Mouse (Mus musculus) thymus, postnatal 10 days (tissue): Measurements from ENCODE around the gene Gucy2c.
A peak's percentile ranks its signal among the peaks of the same experiment; 100 is the strongest.

Source experiments
- DNase-seq, 2 experiments: peaks; one replicate each; pipeline ENCODE4 v3.0.0; 2021; ENCODE audit warnings: low spot score in 2 of 2

Gucy2c gene

DNA sequence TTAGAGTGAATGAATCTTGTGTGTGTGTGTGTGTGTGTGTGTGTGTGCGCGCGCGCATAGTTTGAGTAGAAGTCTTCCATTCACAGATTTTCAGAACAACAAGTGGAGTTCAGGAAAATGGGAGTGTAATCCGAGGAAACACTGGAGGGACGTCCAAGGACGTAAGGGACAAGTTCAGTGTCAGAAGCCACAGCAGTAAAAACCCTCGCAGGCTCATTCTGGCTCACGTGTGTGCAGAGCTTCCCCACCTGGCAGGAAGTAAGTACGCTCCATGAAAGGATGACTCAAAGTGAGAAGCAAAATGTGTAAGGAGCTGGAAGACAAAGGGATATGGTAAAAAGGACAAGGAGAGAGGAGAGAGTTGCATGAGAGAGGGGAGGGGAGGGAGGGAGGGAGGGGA is 40.3 kb downstream of the Gucy2c start:
- peak in 1 of 2 experiments; percentile 28 for DNase-seq

DNA sequence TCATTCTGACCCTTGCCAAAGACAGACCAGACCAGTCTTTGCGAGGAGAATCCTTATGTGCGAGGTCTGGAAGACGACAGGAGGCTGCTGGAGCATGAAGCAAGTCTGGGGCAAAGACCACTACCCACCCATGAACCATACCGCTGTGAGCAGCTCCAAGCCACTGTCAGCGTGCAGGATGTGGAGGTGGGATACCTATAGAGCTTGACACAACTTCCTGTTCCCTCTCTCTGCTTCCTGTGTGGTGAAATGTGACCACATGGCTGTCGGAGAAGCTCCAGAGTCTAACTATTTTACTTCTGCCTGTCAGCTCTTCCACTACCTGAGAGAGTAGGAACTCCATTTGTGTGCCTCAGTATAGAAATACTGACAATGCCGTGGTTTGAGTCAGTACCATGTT is 45.8 kb downstream of the Gucy2c start:
- DNase-seq = peak; percentile 43 to 47

DNA sequence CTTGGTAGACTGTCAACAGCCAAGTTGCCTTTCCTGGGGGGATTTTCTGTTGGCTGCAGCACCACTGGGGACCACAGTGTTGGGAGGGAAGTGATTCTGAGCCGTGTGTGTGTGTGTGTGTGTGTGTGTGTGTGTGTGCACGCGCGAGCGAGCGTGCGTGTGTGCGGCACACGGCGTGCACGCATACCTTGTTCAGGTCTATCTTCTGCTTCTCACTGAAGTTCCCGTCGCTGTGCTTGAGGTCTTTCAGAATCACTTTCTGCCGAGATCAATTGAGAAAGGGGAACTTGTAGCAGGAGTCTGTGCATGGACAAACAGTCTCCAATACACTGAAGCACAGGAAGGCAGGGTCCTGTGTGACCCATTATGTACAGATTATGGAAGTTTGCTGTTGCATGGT is 53.4 kb downstream of the Gucy2c start:
- no peak for DNase-seq

DNA sequence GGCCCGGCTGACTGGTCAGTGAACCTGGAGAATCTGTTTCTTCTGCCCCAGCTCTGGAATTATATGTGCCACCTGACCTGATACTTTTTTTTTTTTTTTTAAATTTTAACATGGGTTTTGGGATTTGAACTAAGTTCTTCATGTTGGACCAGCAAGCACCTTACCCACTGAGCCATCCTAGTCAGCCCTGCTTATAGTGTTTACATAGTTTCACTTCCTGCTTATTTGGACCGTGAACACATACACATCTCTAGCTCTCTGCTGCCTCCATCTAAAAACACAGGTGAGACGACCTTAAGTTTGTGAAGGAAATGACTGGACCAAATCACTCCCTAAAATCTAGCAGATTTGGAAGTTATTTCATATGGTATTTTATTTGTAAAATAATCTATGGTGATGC is 58.4 kb downstream of the Gucy2c start:
- DNase-seq = no peak

DNA sequence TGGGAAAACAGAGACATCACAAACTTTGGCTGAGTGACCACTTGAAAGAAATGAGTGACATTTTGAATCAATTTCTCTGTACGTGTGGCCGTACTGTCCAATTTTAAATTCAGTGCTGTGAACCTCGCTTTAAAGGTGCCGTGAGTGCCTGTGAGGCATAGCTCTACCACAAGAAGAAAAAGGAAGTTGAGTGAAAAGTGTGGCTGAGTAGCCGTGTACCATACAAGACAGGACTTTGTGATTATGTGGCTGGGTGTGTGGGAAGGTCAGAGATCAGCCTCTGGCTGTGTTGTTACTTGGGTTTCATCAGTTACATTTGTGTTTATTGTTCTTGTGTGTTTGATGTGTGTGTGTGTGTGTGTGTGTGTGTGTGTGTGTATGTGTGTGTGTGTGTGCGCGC is 59.0 kb downstream of the Gucy2c start:
- no peak for DNase-seq

DNA sequence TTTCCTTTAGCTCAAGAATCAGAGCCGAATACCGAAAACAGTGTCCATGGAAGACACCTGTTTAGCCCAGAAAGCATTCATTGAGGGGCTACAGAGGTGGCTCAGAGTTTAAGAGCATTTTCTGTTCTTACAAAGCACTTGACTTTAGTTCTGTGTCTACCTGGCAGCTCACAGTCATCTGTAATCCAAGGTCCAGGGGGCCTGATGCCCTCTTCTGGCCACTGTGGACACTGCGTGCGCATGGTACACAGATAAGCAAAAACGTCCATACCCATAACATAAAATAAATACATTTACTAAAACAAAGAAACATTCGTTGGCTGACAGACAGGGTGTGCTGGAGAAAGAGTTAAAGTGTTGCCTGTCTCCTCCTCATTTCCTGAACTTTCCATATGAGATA is 59.6 kb downstream of the Gucy2c start:
- DNase-seq = peak; percentile 23 to 67

DNA sequence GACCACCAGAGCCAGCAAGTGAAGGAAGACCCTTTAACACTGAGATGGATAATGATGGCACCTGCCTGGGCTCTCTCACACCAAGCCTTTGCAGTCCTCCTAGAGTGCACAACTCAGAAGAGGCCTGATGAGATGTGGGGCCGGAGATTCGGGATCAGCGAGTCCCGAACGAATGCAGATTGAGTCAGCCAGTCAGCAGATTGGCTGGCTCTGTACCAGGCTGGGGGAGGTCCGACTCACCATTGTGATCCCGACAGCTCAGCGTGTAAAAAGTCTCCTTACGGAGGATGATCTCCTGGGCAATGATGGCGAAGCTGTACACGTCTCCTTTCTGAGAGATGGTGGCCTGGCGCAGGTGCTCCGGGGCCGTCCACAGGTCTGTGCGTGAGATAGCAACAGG is 61.1 kb downstream of the Gucy2c start:
- DNase-seq = no peak

DNA sequence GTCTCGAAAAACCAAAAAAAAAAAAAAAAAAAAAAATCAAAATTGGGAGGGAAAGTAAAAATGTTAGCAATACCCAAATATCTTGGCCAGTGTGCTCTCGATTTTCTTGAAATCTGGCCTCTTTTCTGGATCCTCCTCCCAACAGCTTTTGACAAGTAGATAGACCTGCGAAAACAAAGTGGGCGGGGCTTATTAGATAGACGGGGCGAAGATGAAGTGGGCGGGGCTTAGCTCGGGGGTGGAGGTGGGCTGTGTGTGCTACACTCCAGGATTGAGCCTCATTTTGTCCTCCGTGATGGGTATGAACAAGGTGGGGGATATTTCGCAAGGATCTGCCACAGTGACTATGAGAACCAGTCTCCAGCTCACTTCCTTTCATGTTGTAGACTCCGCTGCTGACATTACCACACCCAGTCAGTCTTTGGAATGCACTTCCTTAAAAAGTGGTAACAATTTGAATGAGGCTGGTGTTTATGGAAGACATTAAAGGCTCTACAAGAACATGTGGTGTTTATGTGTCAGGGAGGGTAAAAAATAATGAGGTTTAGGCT is 65.6 kb downstream of the Gucy2c start:
- no peak for DNase-seq

DNA sequence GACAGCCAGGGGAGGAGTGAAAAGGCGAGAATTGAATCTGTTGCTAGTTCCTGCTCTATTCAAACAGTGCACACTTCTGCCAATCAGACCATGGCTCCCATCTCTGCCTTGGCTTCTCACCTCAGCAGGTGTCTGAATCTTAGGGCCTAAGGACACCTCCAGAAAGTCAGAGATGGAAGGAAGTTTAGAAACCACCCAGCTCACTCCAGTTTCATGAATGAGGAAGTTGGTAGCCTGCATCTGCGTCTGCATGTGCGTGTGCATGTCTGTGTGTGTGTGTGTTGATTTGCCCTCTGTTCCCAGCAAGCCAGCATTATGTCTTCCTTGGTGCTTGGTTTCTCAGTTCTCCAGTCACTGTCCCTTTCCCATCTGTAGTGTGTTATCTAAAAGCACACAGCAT is 67.5 kb downstream of the Gucy2c start:
- DNase-seq = no peak

DNA sequence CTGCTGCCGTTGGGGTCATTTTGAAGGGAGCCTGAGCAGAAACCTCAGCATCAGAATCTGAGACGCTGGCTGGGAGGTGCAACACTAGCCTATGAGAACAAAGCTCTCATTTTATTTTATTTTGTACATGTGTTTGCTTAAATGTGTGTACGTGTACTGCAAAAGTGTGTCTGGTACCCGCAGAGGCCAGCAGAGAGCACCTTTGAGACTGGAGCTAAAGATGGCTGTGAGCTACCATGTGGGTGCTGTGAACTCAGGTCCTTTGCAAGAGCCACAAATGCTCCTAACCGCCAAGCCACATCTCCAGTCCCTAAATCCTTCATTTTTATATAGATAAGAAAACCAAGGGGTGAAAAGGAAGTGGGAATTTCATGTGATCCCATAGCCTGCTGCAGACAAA is 71.2 kb downstream of the Gucy2c start:
- no peak for DNase-seq

DNA sequence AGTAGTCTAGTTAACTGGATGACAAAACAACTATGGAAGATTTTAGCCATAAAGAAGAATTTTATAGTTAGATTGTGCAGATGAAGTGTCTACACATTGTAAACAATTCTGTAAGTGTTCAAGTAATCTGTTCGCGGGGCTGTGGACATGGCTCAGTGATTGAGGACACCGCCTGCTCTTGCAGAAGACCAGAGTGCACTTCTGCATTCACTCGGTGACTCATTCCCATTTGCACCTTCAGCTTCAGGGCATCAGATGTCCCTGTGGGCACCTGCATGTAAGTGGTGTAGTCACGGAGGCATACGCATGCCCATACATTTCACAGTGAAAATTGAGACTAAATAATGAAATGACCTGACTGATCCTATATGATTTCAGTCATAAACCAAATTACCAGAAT is 73.0 kb downstream of the Gucy2c start:
- no peak for DNase-seq

DNA sequence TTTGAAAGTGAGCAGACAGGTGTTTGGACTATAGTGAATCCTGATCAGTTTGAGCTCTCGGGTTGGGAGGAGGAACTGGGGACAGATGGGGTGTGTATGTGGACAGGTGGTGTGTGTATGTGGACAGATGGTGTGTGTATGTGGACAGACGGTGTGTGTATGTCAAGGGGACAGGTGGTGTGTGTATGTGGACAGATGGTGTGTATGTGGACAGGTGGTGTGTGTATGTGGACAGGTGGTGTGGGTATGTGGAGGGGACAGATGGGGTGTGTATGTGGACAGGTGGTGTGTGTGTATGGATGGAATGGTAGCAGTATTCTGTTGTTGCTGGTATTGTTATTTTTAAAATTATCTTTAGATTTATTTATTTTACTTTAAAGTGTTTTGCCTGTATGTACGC is 79.7 kb downstream of the Gucy2c start:
- DNase-seq = no peak

DNA sequence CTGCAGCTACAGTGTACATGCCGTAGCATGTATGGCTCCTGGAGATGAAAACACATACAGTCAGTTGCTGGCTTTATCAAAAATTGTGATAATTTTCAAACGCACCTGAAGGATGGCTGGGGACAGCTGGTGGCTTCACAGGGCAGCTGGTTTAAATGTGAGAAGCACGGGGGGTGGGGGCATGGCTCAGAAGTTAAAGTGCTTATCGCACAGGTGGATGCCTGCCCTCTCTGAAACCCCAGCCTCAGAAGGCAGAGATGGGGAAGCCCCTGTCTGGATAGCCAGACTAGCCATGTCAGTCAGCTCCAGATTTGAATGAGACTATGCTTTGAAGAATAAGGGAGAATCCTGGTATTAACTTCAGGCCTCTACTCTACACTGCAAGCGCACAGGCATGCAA is 80.4 kb downstream of the Gucy2c start:
- DNase-seq = no peak

DNA sequence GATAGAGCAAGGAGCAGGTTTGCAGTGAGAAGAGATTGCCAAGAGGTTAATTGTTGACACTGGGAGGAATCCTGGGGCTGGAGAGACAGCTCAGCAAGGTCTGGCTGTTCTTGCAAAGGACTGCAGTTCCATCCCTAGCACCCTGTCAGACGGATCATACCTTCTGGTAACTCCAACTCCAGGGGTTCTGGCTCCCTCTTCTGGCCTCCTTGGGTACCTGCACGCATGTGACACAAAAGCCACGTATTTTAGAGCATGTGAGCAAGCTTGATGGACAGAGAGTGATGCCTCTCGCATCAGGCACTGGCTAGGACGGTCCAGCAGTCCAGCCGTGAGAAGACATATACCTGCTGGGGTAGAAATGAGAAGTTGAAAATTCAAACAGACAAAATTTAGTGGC is 90.3 kb downstream of the Gucy2c start:
- DNase-seq = no peak

DNA sequence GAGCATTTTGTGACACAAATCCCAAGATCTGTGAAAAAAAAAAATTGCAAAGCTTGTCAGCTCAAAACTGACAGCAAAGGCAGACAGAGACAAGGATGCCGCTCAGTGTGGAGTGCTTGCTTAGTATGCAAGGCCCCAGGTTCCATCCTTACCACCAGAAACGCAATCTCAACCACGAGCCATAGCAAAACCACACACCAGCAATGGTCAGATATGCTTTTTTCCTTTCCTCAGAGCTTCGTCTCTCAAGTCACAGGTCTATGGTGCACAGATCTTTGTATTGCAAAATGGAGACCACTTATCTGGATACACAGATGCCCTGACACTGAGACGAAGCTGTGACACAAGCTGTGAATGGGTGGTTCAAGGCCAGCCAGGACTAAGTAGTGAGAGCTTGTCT is 91.0 kb downstream of the Gucy2c start:
- no peak for DNase-seq

DNA sequence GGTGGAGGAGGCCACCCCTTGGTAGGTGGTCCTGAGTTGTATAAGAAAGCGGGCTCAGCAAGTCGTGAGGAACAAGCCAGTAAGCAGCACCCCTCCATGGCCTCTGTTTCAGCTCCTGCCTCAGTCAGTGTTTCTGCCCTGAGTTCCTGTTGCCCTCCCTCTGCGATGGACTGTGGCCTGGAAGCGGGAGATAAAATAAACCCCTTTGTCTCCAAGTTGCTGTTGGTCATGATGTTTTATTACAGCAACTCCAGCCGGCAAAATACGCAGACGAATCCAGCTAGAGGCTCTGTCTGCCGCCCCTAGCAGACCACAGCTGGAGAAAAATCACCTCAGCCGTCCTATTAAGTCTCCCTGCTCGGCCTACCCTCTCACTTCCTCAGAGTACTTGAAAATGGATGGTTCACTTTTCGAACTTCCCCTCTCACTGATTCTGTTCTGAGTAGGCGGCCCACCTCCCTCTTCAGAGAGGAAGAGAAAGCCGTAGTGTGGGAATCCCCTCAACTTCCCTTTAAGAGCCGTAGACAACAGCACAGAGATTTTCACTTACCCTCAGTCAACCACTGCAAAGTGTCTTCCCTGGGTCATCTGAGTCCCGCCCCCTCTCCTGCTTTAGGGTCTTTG is 91.7 kb downstream of the Gucy2c start:
- DNase-seq = no peak

DNA sequence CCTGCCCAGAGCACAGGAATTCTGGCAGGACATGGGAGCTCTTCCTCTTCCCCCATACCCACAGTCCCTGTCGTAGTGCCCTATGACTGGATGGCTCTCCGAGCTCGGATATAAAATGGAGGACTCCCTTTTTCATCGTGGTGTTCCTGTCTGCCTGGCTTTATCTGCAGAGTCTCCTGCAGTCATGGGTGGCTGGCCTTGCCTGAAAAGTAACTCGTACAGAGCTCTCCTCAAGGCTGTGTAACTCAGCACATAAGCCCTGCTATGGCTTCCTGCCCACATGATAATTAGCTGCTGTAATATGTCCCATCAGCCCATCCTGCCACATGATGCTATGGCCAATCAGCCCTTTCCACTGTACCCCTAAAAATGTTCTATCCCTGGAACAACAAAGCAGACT is 96.1 kb downstream of the Gucy2c start:
- DNase-seq = no peak

DNA sequence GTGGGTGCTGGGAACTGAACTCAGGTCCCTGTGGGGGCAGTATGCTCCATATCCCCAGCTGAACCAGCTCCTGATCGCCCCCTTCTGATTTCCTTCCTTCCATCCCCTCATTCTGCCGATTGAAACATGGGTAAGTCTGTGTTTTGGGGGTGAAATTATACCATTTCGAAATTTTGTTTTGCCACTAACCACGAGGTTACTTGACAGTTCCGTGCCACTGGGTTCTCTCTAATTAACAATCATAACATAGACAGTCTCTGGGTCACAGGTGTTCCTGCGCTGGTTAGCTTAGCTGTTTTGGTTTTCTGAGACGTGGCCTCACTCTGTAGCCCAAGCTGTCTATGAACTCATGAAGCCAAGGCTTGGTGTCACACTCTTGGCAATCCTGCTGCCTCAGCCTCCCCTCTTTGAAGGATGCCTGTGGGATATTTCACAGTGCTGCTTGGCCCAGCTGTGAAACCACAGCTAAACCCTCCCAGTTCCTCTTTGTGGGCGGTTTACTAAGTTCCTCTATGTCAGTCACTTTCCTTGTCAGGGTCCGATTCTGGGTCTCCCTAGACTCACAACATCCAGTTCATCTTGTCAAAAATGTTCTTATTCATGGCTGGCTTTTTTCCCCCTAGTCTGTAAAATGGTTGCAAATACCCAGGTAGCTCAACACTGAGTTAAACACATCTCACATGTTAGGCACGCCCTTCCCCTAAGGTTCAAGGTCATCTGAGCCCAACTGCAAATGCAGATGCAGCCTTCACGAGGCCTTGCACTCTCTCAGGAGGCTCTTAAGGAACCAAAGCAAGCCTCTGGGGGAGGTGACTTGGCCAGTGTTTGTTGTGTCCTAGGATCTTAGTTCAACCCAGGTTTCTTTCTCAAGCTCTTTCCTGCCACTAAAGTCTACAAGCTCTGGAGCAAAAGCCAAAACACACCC is 97.9 kb downstream of the Gucy2c start:
- DNase-seq = no peak

DNA sequence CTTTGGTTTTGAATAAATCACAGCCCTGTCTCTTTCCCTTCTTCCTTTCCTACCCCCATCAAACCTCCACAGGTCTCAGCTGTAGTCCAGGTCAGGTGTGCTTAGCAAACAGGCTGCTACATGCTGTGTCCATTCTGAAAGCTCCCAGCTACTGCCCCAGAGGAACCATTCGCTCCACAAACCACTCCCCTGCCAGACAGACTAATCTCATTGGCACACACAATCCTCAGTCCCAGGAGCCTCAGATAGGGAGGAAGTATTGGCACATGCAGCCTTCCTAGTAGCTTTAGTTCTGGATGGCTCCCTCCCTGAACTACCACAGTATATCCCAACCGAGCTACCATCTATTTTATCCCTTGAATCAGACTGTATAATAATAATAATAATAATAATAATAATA is 102.2 kb downstream of the Gucy2c start:
- no peak for DNase-seq

DNA sequence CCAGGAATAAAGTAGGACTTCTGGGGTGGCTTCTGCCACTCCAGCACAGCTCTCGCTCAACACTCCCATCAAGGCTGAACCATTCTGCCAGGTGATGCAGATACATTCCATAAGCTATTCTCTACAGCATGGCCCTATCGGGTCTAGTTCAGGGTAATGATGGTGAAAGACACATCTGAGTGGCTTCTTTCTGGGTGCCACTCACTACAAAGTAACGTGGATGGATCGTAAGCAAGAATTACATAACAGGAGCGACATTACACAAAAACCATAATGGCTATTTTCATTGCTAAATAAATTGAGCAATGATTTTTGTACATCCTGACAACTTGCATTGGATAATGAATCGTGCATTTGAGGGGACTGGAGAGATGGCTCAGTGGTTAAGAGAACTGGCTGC is 106.6 kb downstream of the Gucy2c start:
- DNase-seq = no peak

DNA sequence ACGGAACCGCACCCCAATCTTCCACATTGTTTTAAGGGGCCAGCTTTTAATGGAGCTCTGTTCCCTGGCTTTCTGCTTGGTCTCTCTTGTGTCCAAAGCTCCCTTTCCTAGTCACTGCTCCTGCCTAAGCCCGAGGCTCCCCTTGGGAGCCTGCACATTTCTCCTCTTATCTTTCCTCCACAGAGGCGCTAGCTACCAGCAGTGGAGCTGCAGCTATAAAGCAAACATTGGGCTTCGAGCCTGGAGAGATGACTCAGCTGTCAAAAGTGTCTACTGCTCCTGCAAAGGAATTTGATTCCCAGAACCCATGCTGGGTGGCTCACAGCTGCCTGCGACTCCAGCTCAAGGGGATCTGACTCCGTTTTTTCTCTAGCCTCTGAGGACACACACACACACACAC is 109.1 kb downstream of the Gucy2c start:
- no peak for DNase-seq

DNA sequence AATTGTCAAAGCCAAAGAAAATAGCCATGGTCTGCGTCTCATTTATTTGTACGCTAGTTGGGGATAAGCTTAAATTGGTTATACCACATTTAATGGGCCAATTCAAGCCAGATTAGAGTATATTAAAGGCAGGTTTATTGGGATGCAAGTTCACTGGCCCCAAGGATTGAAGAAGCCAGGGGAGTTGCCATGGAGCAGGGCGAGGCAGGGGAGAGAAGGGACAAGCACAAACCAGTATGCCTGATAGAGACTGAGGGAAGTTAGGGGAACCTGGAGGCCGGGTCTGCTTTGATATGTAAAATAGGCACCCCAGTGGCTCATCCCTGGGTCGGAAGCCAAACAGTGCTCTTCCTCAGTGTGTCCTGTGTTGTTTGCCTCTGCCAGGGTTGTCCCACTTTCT is 112.3 kb downstream of the Gucy2c start:
- no peak for DNase-seq
